Mouse (Mus musculus) mature B cell (primary cell): ENCODE data around the gene Snx30.

Source experiments
- in situ Hi-C: fragments of 300-500 bp; cut with MboI; formaldehyde crosslinking; loops from 2 replicates; pipeline ENCODE4 v1.14.3; 2019

Snx30 gene

DNA sequence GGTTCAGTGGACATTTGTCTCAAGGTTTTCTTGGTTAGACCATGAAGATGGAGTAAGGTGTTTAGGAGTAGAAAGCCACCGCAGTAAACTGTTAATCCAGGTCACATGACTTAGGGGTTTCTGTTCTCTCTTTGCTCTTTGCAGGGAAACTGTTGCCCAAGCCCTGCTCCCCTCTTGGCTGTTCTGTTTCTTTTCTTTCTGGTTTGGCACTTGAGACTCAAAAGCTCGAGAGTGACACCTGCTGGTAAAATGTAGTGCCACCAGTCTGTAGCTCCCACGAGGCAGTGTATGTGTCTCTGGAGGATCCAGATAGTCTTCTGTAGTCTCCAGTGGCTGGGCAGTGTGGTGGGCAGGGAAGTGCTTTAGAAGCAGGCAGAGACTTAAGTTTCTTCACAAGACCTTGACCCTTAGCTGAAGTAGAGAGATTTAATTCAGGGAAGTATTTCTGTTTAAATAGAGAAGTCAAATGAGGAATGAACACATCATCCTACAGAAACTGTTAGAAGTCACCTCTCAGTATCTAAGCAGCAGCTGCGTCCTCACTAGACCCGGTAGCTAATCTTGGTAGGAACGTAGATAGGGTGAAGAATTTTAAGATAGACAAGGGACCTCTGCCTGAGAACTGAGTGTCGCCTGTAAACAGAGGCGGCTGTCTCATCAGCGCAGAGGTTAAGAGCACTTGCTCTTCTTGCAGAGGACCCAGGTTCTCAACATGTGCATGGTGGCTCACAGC lies 65.4 kb downstream of the Snx30 start:
- in situ Hi-C loops, result loop anchor here (25.0 kb wide), 1 partner anchor 259 kb away; no protein-coding TSS in a partner anchor

DNA sequence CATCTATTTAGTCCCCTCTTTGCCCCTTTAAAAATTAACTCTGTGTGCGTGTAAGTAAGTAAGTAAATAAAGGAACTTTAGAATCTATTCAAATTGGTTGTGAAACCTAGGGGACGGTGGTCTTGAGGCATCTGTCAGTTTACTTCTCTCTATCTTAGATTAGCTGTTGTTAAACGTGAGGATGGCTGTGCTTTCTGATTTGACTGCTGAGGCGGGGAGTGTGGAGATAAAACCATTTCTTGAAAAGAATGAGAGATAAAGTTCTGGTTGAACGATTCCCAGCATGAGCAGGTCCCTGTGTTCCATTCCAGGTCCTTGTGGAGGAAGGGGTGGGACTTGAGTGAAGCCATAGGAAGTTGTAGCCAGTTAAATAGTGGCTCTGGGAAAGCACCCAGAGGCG lies 67.6 kb downstream of the Snx30 start:
- in situ Hi-C loops, result loop anchor here (25.0 kb wide), 1 partner anchor 261 kb away; no protein-coding TSS in a partner anchor

GRCm38 (mm10) chr4:59873830-59874229 lies 68.2 kb downstream of the Snx30 start:
- in situ Hi-C loops, result loop anchor here (25.0 kb wide), 1 partner anchor 262 kb away; no protein-coding TSS in a partner anchor

DNA sequence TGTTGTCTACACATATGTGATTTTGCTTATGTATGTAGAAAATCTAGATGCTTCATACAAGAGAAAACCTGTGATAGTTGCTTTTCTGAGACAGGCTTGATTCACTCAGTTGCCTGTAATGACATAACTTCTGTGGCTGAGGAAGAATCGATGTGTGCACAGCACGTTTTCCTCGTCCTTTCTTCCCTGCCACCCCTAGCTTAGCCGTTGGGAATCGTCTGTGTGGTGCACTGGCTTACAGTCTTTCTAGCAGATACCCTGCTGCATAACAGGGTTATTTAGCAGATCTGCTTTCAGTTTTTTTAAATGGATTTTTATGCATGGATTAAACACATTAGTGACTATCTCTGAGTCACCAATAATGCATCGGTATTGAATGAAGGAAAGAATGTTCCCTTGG lies 70.9 kb downstream of the Snx30 start:
- in situ Hi-C loops, result no loop called here

- in situ Hi-C loops, result no loop called here
Observed at GRCm38 (mm10) chr4:59877025-59877424, 71.4 kb downstream of the Snx30 start.

DNA sequence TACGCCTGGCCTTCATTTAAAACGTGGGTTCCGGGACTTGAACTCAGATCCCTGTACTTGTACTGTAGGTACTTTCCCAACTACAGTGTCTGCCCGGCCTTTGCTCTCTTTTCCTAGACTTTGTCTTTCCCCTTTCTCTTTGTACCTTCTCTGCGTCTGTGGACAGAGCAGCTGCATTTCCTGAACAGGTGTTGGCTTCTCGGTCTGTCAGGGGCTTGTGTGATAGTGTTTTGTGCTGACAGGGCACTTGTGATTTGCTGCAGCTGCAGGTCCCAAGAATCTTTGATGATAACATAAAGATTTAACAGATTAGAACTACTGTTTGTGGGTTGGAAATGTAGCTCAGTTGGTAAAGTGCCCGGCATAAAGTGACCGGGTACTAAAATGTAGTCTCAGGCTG lies 73.0 kb downstream of the Snx30 start:
- in situ Hi-C loops, result no loop called here

DNA sequence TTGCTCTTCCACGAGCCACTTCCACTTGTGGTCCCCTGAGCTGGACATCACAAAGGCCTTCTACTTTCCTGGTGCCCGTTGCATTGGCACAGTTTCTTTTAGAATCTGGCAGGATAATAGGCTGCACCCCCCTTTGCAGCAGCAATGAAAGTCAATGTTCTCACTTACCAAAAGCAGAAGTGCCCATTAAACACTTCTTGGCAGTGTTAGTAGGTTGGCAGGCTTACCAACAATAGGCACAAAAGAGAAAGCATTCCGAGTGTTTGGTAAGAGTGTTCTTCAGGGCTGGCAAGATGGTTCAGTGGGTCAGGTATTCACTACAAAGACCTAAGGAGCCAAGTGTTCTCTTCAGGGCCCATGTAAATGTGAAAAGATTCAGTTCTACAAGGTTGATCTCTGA lies 73.8 kb downstream of the Snx30 start:
- in situ Hi-C loops, result no loop called here

- in situ Hi-C loops, result no loop called here
Observed at GRCm38 (mm10) chr4:59880725-59881124, 75.1 kb downstream of the Snx30 start.

DNA sequence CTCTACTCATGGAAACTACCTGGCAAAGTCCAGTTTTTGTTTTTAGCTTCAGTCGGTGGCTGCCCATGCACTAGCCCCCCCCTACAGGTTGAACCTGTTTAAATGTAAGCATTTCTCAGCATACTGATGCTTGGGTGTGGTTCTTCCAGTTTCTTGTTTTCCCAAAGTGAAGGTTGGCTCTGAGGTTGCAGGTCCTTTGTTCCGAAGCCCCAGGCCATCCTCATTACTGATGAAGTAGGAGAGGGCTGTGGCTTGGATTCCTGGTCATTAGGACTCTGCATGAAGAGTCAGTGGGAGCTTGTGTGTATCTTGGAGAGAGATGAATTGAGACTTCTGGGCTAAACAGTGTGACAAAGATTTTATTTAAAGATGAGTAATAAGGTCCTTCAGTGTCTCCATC lies 75.6 kb downstream of the Snx30 start:
- in situ Hi-C loops, result no loop called here

DNA sequence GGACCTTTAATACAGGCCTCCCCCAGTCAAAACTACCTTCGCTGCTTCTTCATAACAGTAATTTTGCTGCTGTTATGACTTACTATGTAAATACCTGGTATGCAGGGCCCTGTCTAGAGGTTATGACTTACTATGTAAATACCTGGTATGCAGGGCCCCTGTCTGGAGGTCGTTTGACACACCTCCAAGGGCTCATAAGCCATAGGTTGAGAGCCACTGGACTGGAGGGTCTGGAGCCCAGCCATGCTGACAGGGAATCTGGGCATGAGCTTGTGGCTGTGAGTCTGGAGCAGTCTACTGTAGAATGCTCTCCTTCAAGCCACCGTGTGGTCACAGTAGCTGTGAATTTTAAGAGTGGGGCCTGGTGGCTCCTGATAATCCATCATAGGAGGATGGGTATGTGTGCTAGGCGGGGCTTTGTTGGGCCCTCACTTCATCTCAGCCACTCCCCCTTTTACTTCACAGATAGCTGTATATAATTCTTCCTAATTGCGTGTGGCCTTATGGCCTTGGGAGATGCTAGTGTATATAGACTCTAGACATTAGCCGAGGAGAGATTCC lies 78.6 kb downstream of the Snx30 start:
- in situ Hi-C loops, result no loop called here

DNA sequence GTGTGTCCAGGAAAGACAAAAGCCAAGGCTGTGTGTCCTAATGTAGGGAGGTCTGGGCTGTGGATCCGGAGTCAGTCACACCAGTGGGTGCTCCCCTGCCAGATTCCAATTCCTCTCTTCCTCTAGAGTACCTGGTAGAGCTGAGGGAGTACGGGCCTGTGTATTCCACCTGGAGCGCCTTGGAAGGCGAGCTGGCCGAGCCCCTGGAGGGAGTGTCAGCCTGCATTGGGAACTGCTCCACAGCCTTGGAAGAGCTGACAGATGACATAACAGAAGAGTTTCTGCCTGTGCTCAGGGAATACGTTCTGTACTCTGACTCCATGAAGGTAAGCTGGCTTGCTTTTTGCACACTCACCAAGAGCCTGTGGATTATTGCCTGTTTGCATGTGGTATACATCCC lies 80.6 kb downstream of the Snx30 start:
- in situ Hi-C loops, result no loop called here

- in situ Hi-C loops, result no loop called here
Observed at GRCm38 (mm10) chr4:59887011-59887410, 81.4 kb downstream of the Snx30 start.

DNA sequence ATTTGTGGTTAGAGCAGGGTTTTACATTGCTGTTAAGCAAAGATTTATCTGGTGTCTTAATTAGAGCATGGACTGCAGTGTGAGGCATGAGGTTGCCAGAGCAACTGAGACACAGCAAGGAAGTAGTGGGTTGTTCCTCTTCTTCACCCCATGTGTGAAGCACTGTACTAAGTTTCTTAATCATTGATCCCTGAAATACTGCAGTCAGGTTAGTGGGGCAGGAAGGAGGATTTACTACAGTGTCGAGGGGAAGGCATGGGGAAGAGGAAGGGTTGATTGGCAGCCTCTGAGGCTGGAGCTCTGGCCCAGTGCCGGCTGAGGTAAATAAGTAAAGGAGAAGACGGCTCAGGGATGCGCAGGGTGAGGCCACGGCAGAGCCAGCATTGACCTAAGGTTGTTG lies 82.4 kb downstream of the Snx30 start:
- in situ Hi-C loops, result no loop called here

DNA sequence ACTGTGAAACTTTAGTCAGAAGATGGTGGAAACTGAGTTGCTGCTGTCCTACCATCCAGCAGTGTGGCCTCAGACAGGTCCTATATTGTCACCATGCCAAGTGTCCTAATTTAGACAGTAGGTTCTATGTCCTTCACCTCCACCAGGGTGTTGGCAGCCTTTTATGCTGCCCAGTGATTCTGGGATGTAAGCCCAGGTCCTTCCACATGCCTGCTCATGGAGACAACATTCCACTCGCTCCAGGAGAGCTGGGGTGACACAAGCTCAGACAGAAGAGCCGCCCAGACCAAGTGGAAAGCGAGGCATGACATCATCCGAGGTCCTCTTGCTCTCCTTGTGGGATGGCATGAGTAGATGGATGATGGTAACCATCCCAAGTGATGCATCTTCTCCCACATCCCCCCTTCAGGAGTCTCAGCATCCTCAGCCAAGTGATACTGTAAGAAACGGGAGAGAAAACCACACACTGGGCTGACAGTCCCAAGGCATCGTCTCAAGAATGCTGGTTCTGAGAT lies 84.5 kb downstream of the Snx30 start:
- in situ Hi-C loops, result no loop called here

DNA sequence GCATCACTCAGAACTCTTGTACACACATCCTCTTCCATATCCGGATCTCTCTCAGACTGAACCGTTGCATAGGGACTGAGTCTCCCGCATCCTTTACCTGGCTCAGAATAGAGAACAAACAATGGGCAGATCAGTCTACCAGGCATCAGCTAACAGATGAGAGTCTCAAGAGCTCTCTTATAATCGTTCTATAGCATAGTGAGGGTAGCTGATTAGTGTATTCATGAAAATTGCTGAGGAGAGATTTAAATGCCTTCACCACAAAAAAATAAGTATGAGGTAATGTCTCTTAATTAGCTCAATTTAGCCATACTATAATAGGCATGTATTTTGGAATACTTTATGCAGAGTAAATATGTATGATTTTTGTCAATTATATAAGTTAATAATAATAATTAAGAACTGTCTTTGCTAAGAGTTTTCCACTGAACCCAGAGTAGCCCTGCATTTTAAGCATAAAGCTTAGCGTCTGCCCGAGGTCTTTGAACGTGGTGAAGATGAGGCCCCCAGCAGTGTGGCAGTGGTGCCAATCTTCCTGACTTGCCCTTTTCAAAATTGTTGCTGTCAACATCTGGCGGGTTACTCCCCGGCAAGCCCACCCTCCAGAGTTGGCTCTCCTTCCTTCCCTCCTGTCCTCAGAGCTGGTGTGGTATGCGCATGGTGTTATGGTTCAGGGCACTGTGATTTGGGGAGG lies 86.2 kb downstream of the Snx30 start:
- in situ Hi-C loops, result no loop called here

GRCm38 (mm10) chr4:59892731-59893130 lies 87.1 kb downstream of the Snx30 start:
- in situ Hi-C loops, result no loop called here

DNA sequence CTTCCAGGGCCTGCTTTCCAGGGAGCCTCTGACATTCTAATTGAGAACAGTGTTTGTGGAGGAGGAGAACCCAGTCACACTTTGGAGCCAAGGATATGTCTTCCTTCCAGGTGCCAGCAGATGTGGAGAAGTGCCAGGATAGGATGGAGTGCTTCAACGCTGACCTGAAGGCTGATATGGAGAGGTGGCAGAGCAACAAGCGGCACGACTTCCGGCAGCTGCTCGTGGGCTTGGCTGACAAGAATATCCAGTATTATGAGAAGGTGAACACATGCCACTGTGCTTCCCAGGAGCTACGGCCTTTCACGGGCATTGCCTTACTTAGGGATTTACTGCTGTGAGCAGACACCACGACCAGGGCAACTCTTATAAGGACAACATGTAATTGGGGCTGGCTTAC lies 88.8 kb downstream of the Snx30 start:
- in situ Hi-C loops, result no loop called here

DNA sequence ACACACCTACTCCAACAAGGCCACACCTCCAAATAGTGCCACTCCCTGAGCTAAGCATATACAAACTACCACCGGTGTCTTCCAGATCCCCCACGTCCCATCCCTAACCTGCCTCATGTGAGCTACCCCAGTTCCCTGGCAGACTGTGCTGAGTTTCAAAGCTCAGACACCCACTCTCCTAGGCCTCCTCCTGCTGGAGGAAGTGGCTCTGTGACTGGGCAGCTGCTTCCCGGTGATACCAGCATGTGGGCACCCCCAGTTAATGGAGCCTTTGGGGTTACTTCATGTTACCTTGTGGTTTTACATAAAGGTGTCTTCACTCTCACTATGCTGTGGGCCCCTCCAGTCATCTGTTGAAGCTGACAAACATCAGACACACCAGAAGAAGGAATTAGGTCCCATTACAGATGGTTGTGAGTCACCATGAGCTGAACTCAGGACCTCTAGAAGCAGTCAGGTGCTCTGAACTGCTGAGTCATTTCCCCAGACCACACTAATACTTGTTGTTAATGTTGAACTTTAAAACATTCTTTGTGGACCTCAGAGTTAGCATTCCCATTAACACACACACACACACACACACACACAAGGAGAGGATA lies 89.4 kb downstream of the Snx30 start:
- in situ Hi-C loops, result no loop called here

DNA sequence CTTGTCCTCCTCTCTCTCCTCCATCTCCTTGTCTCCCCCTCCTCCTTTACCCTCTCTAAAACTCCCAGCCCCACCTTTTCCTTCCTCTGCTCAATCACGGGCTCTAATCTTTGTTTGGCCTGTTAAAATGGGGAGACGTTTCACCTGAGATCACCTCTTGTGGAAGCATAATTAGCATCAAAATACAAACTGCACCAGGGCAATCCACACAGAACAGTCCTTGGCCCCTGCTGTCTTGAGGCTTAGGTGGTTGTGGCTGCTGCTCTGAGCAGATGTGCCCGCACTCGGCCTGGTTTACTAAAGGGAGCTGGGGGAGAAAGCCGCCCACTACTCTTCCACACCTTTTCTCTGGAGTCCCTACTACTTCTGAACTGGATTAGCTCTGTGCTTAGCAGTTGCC lies 90.4 kb downstream of the Snx30 start:
- in situ Hi-C loops, result no loop called here

DNA sequence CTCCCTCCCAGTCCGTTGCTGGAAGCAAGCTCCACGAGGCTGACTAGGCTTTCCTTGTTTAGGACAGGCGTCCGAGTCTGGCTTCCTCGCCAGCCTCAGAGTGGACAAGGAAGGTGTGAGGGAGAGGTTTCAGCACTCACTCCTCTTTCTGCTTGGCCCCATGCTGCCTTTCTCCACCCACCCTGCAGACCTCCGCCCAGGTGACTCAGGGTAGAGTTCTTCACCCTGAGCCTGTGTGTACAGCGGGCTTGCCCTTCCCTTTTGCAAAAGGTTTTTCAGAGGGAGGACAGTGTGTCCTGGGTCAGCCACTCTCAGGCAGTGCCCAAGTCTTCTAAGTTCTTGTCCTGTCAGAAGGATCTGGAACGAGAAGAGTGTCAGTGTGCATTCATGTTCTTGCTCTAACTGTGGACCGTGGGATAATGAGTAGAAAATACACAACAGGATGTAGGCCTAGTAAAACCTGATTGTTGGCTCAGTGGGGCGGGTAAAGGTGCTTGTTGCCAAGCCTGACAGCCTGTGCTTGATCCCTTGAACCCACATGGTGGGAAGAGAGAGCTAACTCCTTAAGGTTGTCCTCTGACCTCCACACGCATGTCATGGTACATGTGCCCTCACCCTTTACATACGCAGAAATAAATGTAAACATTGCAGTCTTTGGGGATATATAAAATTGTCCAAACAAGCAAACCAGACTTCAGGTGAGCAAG lies 92.3 kb downstream of the Snx30 start:
- in situ Hi-C loops, result no loop called here

GRCm38 (mm10) chr4:59898521-59898919 lies 92.9 kb downstream of the Snx30 start:
- in situ Hi-C loops, result no loop called here

DNA sequence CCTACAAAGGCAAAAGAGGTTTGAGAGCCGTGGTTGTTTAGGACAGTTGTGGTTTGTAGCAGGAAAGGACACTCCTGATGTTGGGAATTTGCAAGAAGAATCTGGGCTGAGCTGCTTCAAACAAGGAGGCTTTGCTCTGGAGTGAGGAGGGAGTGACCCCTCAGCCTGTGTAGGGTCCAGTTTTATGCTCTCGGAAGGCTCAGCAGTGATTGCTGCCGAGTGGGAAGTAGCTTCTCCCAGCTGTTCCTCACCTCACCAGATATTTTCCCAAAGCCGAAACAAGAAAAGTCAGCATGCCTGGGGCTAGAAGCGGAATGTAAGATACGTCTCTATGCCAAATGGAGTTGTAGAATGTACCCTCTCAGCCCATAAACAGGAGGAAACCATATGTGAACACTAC lies 96.2 kb downstream of the Snx30 start:
- in situ Hi-C loops, result no loop called here
